Mouse (Mus musculus): ENCODE data around the gene Cyren. TPM values are rescaled to one million over a fixed set of nuclear protein-coding genes. Genes with fewer than 3 reads are reported as not detected.

Cyren gene
- polyA plus RNA-seq, 1 experiment from 2014 or later = 15.0 TPM

DNA sequence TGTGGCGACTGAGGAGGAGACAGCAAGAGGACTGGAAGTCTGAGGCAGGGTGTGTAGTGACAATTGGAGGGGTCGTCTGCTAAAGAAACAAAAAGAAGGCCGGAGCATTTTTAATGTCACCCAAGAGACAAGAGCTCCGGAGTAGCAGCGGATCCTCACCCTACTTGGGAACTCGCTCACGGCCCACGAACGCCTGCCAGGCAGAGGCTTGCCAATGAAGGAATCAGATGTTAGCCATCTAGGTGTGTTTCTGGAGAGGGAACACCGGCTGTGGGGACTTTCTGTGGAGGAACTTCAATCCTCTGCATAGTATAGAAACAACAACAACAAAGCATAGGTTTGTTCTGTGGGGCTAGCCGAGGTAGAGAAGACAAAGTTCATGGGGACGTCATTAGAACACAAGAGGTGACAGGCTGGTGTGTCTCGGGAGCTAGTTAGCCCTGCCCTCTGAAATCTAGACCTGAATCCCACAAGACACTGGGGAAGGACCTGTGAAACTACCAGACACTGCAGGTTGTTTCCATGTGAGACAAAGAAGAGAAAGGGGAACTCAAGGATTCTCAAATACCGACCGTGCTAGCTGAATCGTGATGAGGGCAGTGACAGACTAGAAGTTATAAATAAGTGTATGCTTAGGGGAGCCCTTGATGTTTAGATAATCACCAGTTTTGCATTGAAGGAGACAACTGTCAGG lies 10.4 kb downstream of the Cyren start:
- ATAC-seq (ENCODE audit: insufficient read depth) = no peak
- no peak for DNase-seq
- no peaks in the 10 kb centered on the region for H3K27me3 ChIP-seq (ENCODE audit: insufficient read depth, low read length)
- no peak overlapping the region for H3K4me2 ChIP-seq
- no peak overlapping the region for H3K9ac ChIP-seq
- 0 out of 2 replicates have a peak, but pooled peaks cover under 1% of the 10 kb centered on the region for H3K36me3 ChIP-seq (ENCODE audit: insufficient read depth)
- peaks cover 32% of the 10 kb centered on the region for H3K4me1 ChIP-seq (ENCODE audit: insufficient read depth)
- H3K9me3 ChIP-seq (ENCODE audit: low read depth, low read length) = no peaks in the 10 kb centered on the region
- H3K27ac ChIP-seq (ENCODE audit: low read depth) = no peak overlapping the region
- no peak overlapping the region for H3K4me3 ChIP-seq (ENCODE audit: low read depth, low read length)
- WGBS = 81% methylated on average over 16 of the region's 16 CpGs
- TF ChIP-seq CTCF (IDR thresholded peaks at IDR 0.05; ENCODE audit: low read depth) = no peak

GRCm38 (mm10) chr6:34866786-34867185 lies 11.1 kb downstream of the Cyren start:
- Histone ChIP-seq H3K9me3 (ENCODE audit: low read depth, low read length) (no peaks in the 10 kb centered on the region), H3K27me3 (ENCODE audit: insufficient read depth, low read length) (no peaks in the 10 kb centered on the region), H3K4me3 (ENCODE audit: low read depth, low read length) (no peak overlapping the region), H3K4me2 (no peak overlapping the region), H3K4me1 (ENCODE audit: insufficient read depth) (peaks cover 32% of the 10 kb centered on the region), H3K36me3 (ENCODE audit: insufficient read depth) (no peaks in the 10 kb centered on the region), H3K9ac (no peak overlapping the region), H3K27ac (ENCODE audit: low read depth) (peak overlapping the region; percentile 51; the same call in 1 of the 2 replicates)
- 56% methylated on average over 8 of the region's 8 CpGs for WGBS
- no peak for DNase-seq
- no peak for ATAC-seq (ENCODE audit: insufficient read depth)
- no peak for TF ChIP-seq CTCF (IDR thresholded peaks at IDR 0.05; ENCODE audit: low read depth)

DNA sequence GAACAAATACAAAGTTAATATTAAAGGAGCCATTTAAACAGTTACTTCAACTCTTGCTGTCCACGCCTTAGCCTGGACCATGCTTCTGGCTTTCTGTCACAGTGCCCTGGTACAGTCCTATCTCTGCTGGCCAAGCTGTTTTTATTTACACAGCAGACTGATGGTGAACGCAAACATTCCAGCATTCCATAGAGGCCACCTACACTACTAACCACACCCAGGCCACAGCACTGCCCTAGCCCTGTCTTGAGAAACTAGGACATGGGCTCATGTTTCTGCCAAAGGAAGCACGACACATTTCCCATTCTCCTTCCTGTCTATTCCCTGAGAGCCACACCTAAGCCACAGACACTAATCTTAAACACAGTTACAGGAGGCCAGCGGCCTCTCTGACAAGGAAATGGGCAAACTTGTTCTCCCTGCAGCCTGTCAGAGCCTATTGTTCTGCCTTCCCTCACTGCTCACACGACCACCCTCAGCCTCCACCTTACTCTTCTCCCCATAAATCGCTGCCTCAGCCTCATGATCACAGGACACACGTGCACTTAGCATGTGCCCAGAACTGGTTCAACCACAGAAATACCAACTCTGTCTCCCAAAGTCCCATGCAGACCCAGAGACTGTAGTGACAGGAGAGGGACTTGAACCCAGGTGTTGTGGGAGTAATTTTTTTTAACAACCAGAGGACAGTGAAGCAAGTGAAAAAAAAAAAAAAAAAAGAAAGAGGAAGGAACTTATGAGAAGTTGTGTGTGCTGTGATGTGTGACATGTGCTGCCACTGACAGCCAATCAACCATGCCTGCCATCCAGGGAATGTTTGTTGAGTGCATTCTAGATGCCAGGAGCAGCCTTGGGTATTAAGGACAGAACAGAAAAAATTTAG lies 11.9 kb downstream of the Cyren start:
- Histone ChIP-seq H3K4me2 (no peak overlapping the region), H3K27me3 (ENCODE audit: insufficient read depth, low read length) (no peaks in the 10 kb centered on the region), H3K27ac (ENCODE audit: low read depth) (peak overlapping the region; percentile 66), H3K9me3 (ENCODE audit: low read depth, low read length) (no peaks in the 10 kb centered on the region), H3K4me3 (ENCODE audit: low read depth, low read length) (no peak overlapping the region), H3K4me1 (ENCODE audit: insufficient read depth) (peaks cover 31% of the 10 kb centered on the region), H3K9ac (no peak overlapping the region), H3K36me3 (ENCODE audit: insufficient read depth) (no peaks in the 10 kb centered on the region)
- ATAC-seq (ENCODE audit: insufficient read depth) (peak; percentile 71), DNase-seq (peak; percentile 62)
- 39% methylated on average over 7 of the region's 7 CpGs for WGBS
- TF ChIP-seq CTCF (IDR thresholded peaks at IDR 0.05; ENCODE audit: low read depth) = no peak

- Histone ChIP-seq H3K9ac (no peak overlapping the region), H3K27ac (ENCODE audit: low read depth) (peak overlapping the region; percentile 66), H3K27me3 (ENCODE audit: insufficient read depth, low read length) (no peaks in the 10 kb centered on the region), H3K9me3 (ENCODE audit: low read depth, low read length) (no peaks in the 10 kb centered on the region), H3K4me2 (0 out of 2 replicates have a peak overlapping the region, but pooled peaks have one; percentile 2), H3K36me3 (ENCODE audit: insufficient read depth) (no peaks in the 10 kb centered on the region), H3K4me1 (ENCODE audit: insufficient read depth) (peaks cover 26% of the 10 kb centered on the region), H3K4me3 (ENCODE audit: low read depth, low read length) (no peak overlapping the region)
- WGBS = 19% methylated on average over 5 of the region's 5 CpGs
- TF ChIP-seq CTCF (IDR thresholded peaks at IDR 0.05; ENCODE audit: low read depth) = no peak
- no peak for DNase-seq
- peak; percentile 50; the same call in 1 of the 2 replicates for ATAC-seq (ENCODE audit: insufficient read depth)
These were observed 12.6 kb downstream of the Cyren start for GRCm38 (mm10) chr6:34865213-34865612.

- WGBS = 60% methylated on average over 9 of the region's 9 CpGs
These were observed 13.9 kb downstream of the Cyren start for GRCm38 (mm10) chr6:34863786-34864514.

GRCm38 (mm10) chr6:34862791-34863403 lies 15.0 kb downstream of the Cyren start, which contains the start of gene Tmem140:
Gene Tmem140 (plus strand): TSS chr6:34863146.
- TF ChIP-seq CTCF (IDR thresholded peaks at IDR 0.05; ENCODE audit: low read depth) = no peak
- no peaks in the 10 kb centered on the region for H3K9me3 ChIP-seq (ENCODE audit: low read depth, low read length)
- DNase-seq (peak; percentile 78), ATAC-seq (ENCODE audit: insufficient read depth) (no peak)
- peaks cover 22% of the 10 kb centered on the region for H3K4me1 ChIP-seq (ENCODE audit: insufficient read depth)
- H3K9ac ChIP-seq = peak within 1 kb of the TSS; percentile 24; the same call in 1 of the 2 replicates
- H3K27ac ChIP-seq (ENCODE audit: low read depth) = peak within 1 kb of the TSS; percentile 67
- H3K4me2 ChIP-seq = peak within 1 kb of the TSS; percentile 50
- no peaks in the 10 kb centered on the region for H3K36me3 ChIP-seq (ENCODE audit: insufficient read depth)
- peak within 1 kb of the TSS; percentile 23 for H3K4me3 ChIP-seq (ENCODE audit: low read depth, low read length)
- WGBS = 17% methylated on average over 11 of the region's 11 CpGs
- no peaks in the 10 kb centered on the region for H3K27me3 ChIP-seq (ENCODE audit: insufficient read depth, low read length)

More at GRCm38 (mm10) chr6:34863786-34864514, 13.9 kb downstream of the Cyren start:
- no peaks in the 10 kb centered on the region for H3K27me3 ChIP-seq (ENCODE audit: insufficient read depth, low read length)
- ATAC-seq (ENCODE audit: insufficient read depth) (no peak), DNase-seq (no peak)
- no peaks in the 10 kb centered on the region for H3K36me3 ChIP-seq (ENCODE audit: insufficient read depth)
- no peak overlapping the region for H3K4me3 ChIP-seq (ENCODE audit: low read depth, low read length)
- no peak overlapping the region for H3K4me2 ChIP-seq
- H3K9ac ChIP-seq = no peak overlapping the region
- no peak overlapping the region for H3K27ac ChIP-seq (ENCODE audit: low read depth)
- peaks cover 22% of the 10 kb centered on the region for H3K4me1 ChIP-seq (ENCODE audit: insufficient read depth)
- no peak for TF ChIP-seq CTCF (IDR thresholded peaks at IDR 0.05; ENCODE audit: low read depth)
- H3K9me3 ChIP-seq (ENCODE audit: low read depth, low read length) = no peaks in the 10 kb centered on the region
